Mouse (Mus musculus) adrenal gland, adult 8-10 months (tissue): Measurements from ENCODE around the gene Grin3b. TPM values are rescaled to one million over a fixed set of nuclear protein-coding genes. Genes with fewer than 3 reads are reported as not detected.

Experiments
- DNase-seq: peaks from one replicate; pipeline ENCODE4 v3.0.0; 2022
- total RNA-seq, 4 experiments: library from RNA; stranded (reverse); gene quantifications; 2 replicates each; pipeline ENCODE4 v1.2.4; 2022

Grin3b gene
- total RNA-seq, 4 experiments from 2014 or later = 0.83 to 1.4 TPM; not detected in 2

DNA sequence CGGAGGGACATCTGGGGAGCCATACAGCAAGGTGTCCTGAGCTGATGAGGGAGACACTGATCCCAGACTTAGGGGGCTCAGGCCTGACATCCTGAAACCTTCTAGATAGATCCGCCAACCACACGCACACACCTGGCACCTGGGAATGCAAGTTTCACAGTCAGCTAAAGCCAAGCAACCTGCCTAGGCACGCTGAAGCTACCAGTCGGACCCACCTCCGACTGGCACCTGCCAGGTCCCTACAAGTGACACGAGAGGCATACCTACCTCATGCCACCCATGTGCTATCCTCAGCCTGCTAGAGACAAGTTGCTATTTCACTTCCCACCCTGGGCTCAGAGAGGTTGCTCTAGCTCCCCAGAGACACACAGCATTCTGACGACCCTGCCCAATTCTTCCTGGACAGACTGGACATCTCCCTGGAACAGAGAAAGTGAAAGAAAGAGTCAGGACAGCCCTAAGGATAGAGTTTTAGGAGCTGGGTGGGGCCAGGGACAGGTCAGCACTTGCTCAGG, 18.8 kb downstream of the Grin3b start:
- DNase-seq = no peak

DNA sequence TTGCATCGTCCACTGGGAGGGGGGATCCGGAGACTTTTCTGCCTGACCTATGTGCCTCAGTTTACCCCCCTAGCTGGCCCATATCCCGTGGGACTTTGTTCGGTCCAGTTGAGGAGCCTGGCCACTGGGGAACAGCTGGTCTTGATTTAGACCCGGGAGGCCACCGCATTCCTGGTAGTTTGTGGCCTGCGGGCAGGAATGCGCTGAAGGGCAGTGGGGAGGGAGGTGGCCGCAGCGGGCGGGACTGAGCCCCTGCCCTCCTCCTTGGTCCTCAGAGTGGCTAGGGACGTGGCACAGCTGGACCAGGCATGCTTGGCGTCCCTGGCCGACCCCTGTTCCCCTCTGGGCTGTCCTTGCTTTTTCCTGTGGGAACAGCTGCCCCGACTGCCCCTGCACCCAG, 19.4 kb downstream of the Grin3b start:
- no peak for DNase-seq

DNA sequence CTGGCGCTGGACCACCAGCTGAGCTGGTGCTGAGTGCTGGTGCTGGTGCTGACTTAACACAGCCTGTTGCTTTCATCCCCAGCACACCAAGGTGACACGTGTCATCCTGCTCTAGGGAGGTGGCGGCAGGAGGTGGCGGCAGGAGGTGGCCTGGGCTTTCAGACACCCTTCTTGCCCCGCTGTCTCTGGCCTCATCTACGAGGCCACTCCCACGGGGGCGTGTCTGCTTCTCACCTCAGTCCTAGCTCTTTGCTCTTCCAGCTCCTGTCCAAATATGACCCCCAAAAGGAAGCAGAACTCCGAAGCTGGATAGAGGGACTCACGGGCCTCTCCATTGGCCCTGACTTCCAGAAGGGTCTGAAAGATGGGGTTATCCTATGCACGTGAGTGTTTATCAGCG, 20.6 kb downstream of the Grin3b start:
- DNase-seq = no peak

DNA sequence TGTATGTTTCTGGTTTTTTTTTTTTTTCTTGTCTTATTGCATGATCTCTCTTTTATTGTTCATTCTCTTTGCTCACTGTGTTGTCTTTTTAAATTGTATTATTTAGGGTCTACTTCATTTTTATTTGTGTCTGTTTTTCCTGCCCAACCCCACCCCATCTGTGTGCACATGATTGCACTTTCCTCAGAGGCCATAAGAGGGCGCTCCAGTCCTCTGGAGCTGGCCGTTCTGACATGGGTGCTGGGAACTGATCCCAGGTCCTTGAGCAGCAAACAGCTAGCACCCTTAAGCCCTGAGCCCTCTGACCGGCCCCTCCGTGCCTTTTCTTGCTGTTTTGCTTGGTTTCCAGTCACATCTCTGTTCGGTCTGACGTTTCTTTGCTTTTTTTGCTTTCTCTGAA, 21.0 kb downstream of the Grin3b start:
- DNase-seq = no peak

DNA sequence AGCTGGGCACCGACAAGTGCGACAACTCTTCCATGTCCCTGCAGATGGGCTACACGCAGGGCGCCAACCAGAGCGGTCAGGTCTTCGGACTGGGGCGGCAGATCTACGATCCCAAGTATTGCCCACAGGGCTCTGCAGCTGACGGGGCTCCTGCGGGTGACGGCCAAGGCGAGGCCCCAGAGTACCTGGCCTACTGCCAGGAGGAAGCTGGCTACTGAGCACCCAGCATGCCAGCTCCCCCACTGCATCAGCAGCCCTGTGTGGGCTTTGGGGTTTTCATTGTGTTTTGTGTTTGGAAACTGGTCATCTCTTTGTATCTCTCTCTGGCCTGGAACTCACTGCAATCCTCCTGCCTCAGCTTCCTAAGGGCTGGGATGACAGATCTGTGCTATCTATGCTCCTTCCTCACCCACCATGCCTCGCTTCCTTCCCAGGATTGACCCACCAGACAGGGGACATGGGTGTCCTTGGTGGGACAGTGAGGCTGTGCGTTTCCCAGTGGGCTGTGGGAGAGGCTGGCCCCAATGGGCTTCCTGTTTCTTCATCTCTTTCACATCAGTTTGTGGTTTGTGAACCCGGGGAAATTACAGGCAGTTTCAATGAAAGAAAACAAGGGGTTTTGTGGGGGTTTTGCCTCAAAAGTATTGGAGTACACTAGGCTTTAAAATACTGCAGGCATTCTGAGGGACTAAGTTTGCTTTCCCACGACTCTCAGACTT, 24.0 kb downstream of the Grin3b start:
- no peak for DNase-seq

DNA sequence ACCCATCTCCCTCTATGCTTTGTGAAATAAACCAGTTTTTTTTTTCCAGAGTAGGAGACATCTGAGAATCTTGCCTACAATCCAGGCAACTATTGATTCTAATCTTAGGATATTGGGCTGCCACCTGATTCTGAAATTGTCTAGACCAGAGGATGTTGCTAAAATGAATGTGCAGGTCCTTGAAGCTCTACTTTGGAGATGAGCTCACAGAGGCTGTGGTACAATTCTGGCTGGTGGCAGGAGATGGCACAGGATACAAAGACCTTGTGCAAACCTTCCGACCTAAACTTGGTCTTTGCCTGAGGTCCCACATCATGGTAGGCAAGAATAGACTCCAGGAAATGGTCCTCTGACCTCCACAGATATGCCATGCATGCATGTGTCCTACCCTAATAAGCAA, 25.1 kb downstream of the Grin3b start:
- DNase-seq = no peak

DNA sequence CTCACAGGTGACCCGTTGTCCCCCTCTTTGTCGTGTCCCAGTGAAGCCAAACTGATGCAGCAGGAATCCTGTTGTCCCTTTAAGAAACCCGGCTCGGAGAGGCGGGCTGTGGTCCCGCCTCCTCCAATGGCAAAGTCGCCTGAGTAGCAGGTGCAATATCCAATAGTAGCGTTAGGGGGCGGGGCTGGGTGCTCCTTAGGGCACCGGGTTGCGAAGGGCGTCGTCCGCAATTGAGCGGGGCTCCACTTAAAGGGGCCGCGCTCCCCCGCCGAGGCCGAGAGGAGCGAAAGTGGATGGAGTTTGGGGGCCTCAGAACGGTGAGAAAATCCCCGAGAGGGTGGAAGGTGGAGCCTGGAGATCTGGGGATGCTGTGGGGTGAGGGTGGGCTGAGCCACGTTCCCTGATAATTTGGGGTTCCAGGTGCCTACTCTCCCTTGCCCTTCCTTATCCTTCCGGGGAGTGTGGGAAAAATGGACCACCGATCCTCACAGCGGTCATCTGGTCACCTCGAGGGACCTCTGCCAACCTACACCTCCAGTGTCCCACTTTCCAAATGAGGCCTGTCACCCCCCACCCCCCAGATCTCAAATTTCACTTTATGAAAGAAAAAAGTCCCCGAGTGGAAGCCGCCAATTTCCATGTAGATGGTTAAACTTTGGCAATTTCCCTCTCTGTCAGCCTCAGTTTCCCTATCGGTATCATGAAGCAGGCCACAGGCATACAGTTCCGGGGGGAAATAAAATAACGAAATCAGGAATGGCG, 25.9 kb downstream of the Grin3b start, which contains the start of gene Abca7:
Abca7 (plus strand) TSS at position 223 of the 762 bp plus-strand sequence.
- DNase-seq = peak; percentile 92

DNA sequence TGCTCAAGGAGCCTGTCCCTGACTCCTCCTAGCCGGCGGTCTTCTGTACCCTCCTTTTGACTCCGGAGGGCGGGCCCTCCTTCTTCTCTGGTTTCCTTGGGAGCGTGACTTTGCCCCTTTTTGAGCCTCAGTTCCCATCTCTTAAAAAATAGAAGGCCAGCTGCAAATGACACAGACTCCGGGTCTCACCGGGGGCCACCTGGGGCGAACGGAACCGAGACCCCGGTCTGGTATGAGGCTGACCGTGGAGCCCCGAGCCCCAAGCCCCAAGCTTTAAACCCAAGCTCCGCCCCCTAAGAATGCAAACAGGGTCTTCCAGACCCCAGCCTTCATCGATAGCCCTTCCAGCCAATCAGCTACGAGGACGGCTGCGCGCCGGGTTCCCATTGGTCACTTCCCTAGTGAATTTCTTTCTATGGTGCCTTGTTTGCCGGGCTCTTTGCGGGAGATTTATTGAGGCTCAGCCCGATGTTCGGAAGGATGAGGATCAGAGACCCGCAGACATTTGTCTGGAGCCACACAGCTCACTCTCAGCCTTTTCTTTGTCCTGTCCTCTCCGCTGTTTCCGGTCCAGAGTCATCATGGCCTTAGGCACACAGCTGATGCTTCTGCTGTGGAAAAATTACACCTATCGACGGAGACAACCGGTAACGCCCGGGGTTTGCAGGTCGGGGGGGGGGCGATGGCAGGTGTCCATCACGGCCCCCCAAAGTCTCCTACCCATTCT, 26.7 kb downstream of the Grin3b start:
- no peak for DNase-seq

DNA sequence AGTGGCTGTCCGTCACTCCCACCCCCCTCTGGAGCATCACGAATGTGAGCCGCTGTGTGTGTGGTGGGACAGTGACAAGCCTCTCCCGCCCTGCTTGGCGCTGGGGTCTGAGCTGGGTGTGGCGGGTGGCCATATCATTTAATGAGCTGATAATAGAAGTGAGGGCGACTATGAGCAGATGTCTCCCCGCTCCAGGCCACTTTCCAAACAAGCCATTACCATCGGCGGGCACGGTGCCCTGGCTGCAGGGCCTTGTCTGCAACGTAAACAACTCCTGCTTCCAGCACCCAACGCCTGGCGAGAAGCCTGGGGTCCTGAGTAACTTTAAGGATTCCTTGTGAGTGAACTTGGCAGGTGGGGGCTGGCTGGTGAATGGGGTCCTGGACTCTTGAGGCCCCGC, 27.3 kb downstream of the Grin3b start:
- DNase-seq = no peak

DNA sequence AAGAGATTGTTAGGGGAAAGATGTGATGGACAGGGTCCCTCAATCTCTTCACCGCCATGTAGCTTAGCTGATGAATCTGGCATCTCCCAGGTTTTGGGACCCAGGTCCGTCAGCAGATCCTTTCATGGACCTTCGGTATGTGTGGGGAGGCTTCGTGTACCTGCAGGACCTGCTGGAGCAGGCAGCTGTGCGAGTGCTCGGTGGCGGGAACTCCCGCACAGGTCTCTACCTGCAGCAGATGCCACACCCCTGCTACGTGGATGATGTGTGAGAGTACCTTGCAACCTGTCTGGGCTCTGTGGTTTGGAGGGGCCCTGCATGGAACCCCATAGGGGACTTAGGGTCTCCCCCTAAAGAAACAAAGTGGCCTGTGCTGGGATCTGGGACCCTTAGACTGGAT, 31.4 kb downstream of the Grin3b start:
- DNase-seq = no peak

DNA sequence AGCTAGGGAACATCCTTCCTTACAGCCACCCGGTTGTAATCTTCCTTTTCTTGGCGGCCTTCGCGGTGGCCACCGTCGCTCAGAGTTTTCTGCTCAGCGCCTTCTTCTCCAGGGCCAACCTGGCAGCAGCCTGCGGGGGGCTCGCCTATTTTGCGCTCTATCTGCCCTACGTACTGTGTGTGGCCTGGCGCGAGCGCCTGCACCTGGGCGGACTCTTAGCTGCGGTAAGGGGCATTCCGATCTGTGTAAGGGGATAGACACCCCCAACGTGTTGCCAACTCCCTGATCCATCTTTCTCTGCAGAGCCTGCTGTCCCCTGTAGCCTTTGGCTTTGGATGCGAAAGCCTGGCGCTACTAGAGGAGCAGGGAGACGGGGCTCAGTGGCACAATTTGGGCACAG, 32.3 kb downstream of the Grin3b start:
- no peak for DNase-seq

DNA sequence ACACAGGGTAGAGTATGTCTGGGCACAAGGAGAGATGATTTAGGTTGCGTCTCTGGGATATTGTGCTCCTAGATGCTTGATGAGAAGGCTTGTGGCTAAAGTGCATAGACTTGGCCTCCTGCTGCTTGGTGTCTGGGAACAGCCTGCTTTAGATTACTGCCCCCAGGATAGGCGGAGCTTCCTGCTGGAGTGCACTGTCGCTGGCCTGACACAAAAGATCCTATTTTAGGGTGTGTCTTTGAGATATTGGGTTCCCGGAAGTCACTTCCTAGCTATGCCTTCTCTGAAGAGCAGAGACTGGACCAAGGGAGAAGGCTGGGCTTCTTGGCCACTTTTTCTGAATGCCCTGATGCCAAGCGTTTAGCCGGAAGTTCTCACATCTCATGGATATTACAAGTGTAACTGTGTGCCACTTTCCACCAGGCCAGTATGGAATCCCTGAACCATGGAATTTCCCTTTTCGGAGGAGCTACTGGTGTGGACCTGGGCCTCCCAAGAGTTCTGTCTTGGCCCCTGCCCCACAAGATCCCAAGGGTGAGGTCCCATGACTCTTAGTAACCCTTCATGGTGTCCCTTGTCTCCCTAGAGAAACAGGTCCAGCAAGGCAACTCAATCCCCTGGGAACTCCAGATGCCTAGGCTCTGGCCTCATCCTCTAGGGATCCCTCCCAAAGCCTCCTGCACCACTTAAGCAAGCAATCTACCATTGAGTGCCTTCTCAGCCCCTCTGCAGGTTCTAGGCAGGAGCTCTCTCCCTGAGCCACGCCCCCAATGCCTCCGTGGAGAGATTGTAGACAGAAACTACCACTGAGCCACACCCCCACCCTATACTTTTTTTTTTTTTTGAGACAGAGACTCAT, 33.1 kb downstream of the Grin3b start:
- DNase-seq = no peak

DNA sequence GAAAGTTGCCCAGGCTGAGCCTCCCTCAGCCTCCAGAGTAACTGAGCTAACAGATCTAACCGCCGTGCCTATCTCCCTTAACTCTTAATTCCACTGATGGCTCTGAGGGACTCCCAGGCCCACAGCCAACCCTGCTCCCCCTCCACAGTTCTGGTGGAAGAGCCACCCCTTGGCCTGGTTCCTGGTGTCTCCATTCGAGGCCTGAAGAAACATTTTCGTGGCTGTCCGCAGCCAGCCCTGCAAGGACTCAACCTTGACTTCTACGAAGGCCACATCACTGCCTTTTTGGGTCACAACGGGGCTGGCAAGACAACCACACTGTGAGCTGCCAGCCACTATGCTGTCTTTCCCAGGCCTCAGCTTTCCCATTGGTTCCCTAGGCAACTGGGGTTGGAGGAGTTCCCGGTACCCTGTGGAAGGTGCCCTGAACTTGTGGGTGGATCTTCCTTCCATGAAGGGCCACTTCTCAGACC, 33.8 kb downstream of the Grin3b start:
- DNase-seq = peak; percentile 84

DNA sequence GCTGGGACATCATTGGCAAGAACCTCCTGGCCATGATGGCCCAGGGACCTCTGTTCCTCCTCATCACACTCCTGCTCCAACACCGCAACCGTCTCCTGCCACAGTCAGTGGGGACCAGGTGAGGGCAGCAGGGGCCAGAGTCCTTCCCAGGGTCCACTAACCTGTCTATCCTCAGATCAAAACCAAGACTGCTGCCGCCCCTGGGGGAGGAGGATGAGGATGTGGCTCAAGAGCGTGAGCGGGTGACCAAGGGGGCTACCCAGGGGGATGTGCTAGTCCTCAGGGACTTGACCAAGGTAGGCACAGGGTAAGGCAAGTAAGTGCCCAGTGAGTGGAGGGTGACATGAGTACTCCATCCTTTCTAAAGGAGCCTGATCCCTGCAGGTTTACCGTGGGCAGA, 41.2 kb downstream of the Grin3b start:
- no peak for DNase-seq

DNA sequence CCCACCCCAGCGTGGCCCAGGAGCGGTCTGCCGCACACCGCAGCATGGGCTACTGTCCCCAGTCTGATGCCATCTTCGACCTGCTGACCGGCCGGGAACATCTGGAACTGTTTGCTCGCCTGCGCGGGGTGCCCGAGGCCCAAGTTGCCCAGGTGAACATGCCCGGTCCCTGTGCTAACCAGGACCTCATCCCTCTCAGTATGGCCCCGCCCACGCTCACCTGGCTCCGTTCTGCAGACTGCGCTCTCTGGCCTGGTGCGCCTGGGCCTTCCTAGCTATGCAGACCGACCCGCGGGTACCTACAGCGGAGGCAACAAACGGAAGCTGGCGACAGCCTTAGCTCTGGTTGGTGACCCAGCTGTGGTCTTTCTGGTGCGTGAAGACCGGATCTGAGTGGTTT, 43.1 kb downstream of the Grin3b start:
- DNase-seq = no peak

DNA sequence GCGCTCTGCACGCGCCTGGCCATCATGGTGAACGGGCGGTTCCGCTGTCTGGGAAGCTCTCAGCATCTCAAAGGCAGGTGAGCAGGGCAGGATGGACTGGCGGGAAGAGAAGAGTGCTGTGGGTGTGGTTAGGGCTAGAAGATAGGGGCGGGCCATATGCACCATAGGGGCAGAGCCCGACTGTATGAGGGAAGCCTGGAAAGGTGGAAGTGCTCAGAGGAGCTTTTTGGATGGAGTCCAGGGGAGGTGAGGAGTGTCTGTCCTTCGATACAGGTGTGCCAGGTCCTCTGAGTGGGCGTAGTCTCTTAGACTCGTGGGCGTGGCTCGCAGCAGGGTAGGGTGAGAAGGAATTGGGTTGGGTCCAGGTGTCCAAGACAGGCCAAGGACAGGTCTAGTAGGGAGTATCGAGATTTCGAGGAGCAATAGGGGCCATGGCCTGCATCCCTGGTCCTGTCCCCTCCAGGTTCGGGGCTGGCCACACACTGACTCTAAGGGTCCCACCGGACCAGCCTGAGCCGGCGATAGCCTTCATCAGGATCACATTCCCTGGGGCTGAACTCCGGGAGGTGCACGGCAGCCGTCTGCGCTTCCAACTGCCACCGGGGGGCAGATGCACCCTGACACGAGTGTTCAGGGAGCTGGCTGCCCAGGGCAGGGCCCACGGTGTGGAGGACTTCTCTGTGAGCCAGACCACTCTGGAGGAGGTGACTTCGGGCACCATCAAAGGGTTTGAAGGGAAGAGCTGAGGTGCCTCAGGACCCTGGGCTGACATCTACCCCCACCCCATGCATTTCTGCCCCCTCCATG, 44.2 kb downstream of the Grin3b start:
- no peak for DNase-seq

DNA sequence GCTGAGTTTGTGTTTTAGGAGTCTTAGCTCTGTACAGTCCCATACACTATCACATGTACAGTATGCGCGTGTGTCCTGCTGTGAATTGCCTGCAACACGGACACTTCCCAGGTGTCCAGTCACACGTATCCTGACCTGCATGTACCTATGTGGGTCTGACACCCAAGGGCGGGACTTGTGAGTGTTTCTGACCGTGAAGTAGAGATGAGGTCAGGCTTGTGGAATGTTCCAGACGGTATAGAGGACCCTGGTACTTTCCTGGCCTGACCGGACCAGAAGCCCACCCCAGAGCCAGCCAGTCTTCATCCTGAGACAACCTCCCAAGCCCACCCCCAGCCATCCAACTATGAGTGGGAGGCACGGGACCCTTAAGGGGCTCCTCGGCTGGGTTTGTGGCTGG, 45.1 kb downstream of the Grin3b start:
- DNase-seq = no peak

DNA sequence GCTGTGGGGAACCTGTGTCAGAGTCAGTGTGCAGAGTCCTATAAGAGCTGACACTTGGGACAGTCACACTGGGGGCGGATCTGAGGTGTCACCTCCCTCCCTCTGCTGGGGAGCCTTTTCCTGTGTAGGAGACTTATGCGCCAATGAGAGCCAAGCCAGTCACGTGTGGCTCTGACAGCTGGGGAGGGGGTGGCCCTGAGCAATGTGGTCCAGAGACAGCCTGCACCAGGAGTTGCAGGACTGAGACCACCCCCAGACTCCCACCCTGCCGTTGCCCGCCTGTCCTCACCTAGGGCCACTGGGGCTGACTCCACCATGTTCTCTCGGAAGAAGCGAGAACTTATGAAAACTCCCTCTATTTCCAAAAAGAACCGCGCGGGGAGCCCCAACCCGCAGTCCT, 46.0 kb downstream of the Grin3b start, which contains the start of gene Arhgap45:
Arhgap45 (plus strand) TSS at position 143 of the 400 bp plus-strand sequence.
- no peak for DNase-seq

DNA sequence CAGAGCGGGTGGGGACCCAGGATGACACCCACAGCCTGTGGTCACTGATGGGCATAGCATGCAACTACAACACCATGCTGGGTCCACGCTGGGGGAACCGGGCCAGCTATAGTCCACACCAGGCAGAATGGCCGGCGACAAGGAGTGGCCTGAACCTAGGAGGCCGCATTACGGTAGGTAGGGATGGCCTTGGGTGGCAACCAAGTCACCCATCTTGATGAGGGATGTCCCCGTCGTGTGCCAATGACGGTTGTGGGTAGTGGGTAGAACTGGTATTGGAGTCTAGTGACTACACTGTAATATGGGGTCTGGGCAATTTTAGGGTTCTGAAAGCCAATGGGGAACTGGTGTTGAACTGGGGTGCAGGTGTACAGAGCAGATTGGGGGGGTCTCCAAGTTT, 46.4 kb downstream of the Grin3b start:
- DNase-seq = no peak

DNA sequence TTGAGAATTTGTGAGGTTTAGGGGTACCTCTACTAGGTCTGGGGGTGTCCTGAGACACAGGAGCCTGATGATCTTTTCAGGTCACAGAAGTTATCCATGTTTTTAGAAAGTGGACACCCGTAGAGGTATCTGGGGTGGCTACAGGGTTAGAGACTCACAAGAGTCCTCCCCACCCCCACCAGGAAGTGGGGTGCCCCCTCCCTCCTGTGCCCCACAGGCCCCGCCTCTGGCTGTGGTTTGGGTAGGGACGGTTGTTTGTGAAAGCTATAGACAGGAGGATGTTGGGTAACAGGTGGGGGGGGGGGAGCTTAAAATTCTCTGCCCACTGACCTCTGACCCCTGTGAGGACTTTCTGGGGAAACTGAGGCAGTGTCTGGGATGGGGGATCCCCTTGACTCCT, 46.8 kb downstream of the Grin3b start:
- DNase-seq = no peak

DNA sequence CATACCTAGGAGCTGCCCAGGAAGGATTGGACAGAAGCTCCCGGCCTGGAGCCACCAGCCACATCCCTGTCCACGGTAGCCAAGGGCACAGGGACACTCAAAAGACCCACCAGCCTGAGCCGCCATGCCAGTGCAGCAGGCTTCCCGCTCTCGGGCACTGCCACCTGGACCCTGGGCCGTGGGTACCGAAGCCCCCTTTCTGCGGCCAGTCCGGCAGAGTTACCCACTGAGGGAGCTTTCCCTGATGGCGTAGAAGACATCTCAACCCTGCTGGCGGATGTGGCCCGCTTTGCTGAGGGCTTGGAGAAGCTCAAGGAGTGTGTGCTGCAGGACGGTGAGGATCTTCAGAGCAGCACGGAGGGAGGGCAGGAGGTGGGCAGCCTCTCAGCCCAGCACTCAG, 47.3 kb downstream of the Grin3b start:
- no peak for DNase-seq
